ENCODE assay signal across 8 mouse cellular contexts in the genomic region with DNA sequence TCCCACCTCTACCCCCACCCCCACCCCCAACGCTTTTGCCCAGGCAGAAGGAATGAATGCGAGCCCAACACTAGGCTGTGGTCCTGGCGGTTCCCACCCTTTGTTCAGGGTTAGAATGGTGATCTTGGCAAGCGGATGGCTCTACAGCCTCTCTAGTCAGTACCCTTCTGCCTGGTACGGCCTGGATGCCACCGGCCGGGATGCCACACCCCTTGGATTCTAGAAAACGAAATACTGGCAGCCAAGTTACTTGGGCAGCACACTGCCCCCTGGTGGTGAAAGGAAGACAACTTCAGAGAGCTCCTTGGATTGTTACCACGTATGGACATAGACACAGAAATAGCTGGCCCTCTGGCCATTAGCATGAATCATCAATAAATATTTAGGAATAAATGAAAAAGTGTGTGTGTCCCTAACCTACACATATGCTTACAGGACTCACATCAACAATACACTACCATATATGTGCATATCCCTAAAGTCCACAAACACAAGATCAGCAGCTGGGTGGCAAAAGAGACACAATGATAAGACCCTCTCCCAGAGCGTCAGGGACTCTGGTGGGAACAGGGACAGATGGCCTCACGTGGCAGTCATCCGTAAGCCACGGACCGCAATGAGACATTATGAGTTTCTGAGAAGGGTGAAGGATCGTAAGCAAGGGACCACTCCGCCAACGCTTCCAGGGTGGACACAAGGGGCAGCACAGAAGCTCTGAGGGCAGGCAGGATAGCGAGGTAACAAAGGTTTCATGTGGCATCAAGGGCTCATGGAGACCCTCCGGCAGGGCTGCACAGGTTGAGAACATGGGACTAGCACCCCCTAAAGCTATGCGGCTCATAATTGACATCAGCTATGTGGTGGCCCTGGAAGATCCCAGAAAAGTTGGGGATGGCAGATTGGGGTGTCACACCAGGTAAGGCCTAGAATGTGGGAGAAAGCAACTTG. TPM values are rescaled to one million over a fixed set of nuclear protein-coding genes. Genes with fewer than 3 reads are reported as not detected.
DNase-seq lines count a peak whose midpoint lies in the region; ATAC-seq lines count a peak whose summit lies in the region.

No protein-coding gene starts in this region.

- peak; percentile 21; the same call in 1 of the 2 replicates for ATAC-seq in hindbrain, embryonic 12.5 days (ENCODE audit: low FRiP score)

- peaks cover 27% of the 10 kb centered on the region for H3K4me1 ChIP-seq in hindbrain, embryonic 12.5 days

- peak overlapping the region; percentile 19 for H3K4me2 ChIP-seq in hindbrain, embryonic 12.5 days (replicated peaks)

- H3K9ac ChIP-seq in hindbrain, embryonic 12.5 days, result no peak overlapping the region

- no peak overlapping the region for H3K4me3 ChIP-seq in hindbrain, embryonic 12.5 days

- peak; percentile 88 for DNase-seq in ZHBTc4 (ENCODE audit: low read depth, low spot score)
- peak; percentile 89 for DNase-seq in cerebellum, adult 9-11 months
- peak; percentile 64 to 65 for DNase-seq in frontal cortex, postnatal 14 days (ENCODE audit: low spot score in 2 of 2)
- DNase-seq in layer of hippocampus, postnatal 36 days, result peak; percentile 66
- peak; percentile 89 for DNase-seq in lung, postnatal 25 days (ENCODE audit: low spot score)
- DNase-seq in retina, postnatal 1 day, result peak; percentile 93
- DNase-seq in urinary bladder, postnatal 4 days (ENCODE audit: low spot score in 2 of 2), result peak; percentile 64 to 79

- no peak overlapping the region for H3K27ac ChIP-seq in hindbrain, embryonic 12.5 days

- H3K36me3 ChIP-seq in hindbrain, embryonic 12.5 days, result peaks cover 19% of the 10 kb centered on the region

- H3K9me3 ChIP-seq in hindbrain, embryonic 12.5 days (replicated peaks), result no peaks in the 10 kb centered on the region

- peaks cover under 1% of the 10 kb centered on the region; the same call in 1 of the 2 replicates for H3K27me3 ChIP-seq in hindbrain, embryonic 12.5 days

- WGBS in hindbrain, embryonic 12.5 days, result 42% methylated on average over 20 of the region's 20 CpGs

RNA-seq across cellular contexts. Expression of a gene that starts 14.5 kb away (rescaled TPM):
- 0.72 and 0.81 TPM in 2 replicates for polyA plus RNA-seq in hindbrain, embryonic 12.5 days (2016; fragmentation: Nextera tagmentation; extraction: Ambion mirVana)
- 1 to 10 TPM; 2.2 to 3.4 TPM for total RNA-seq in layer of hippocampus, postnatal 36 days (2021)

RNA-seq across cellular contexts. Expression of a gene that starts 16.3 kb away (rescaled TPM):
- polyA plus RNA-seq in hindbrain, embryonic 12.5 days (2016; fragmentation: Nextera tagmentation; extraction: Ambion mirVana), result 38.2 and 41.6 TPM in 2 replicates
- 10 to 100 TPM; 82.4 to 91.5 TPM for total RNA-seq in layer of hippocampus, postnatal 36 days (2021)

RNA-seq across cellular contexts. Expression of a gene that starts 16.8 kb away (rescaled TPM):
- polyA plus RNA-seq in hindbrain, embryonic 12.5 days (2016; fragmentation: Nextera tagmentation; extraction: Ambion mirVana), result 71.0 and 72.1 TPM in 2 replicates
- 10 to 100 TPM; 25.6 to 30.8 TPM for total RNA-seq in layer of hippocampus, postnatal 36 days (2021)

RNA-seq across cellular contexts. Expression of a gene that starts 24.8 kb away (rescaled TPM):
- polyA plus RNA-seq in hindbrain, embryonic 12.5 days (2016; fragmentation: Nextera tagmentation; extraction: Ambion mirVana), result 79.4 and 81.6 TPM in 2 replicates
- 10 to 100 TPM; 37.6 to 41.8 TPM for total RNA-seq in layer of hippocampus, postnatal 36 days (2021)

RNA-seq across cellular contexts. Expression of a gene that starts 25.6 kb away (rescaled TPM):
- polyA plus RNA-seq in hindbrain, embryonic 12.5 days (2016; fragmentation: Nextera tagmentation; extraction: Ambion mirVana), result 19.7 and 21.7 TPM in 2 replicates
- 10 to 100 TPM; 15.8 to 16.5 TPM for total RNA-seq in layer of hippocampus, postnatal 36 days (2021)
